Mouse (Mus musculus) embryo, embryonic 9.5 days (tissue): Measurements from ENCODE around the gene Kcnk7.

ENCODE experiments used
- DNase-seq: peaks from one replicate; pipeline ENCODE4 v3.0.0-alpha.2; 2017; ENCODE audit errors: extremely low spot score

The Kcnk7 gene

GRCm38 (mm10) chr19:5690343-5690735, 13.8 kb upstream of the Kcnk7 start:
- DNase-seq, result no peak

- DNase-seq, result no peak
Observed at GRCm38 (mm10) chr19:5691601-5692000, 12.6 kb upstream of the Kcnk7 start.

GRCm38 (mm10) chr19:5692086-5692912, 11.9 kb upstream of the Kcnk7 start:
- no peak for DNase-seq

- no peak for DNase-seq
Observed at GRCm38 (mm10) chr19:5692913-5693396, 11.2 kb upstream of the Kcnk7 start.

- DNase-seq, result no peak
Observed at GRCm38 (mm10) chr19:5693801-5694200, 10.4 kb upstream of the Kcnk7 start.

GRCm38 (mm10) chr19:5695849-5696462, 8.2 kb upstream of the Kcnk7 start:
- DNase-seq, result peak; percentile 66

GRCm38 (mm10) chr19:5704801-5705571, 819 bp downstream of the Kcnk7 start:
- DNase-seq, result no peak

GRCm38 (mm10) chr19:5710068-5710467, 5.9 kb downstream of the Kcnk7 start:
- DNase-seq, result no peak

GRCm38 (mm10) chr19:5710581-5710980, 6.4 kb downstream of the Kcnk7 start:
- no peak for DNase-seq

GRCm38 (mm10) chr19:5711218-5711617, 7.1 kb downstream of the Kcnk7 start:
- no peak for DNase-seq

- no peak for DNase-seq
Observed at GRCm38 (mm10) chr19:5711907-5712460, 7.8 kb downstream of the Kcnk7 start.

GRCm38 (mm10) chr19:5713255-5713654, 9.1 kb downstream of the Kcnk7 start:
- no peak for DNase-seq

- DNase-seq, result no peak
Observed at GRCm38 (mm10) chr19:5713730-5714129, 9.6 kb downstream of the Kcnk7 start.

- peak; percentile 53 for DNase-seq
Observed at GRCm38 (mm10) chr19:5715793-5716688, 11.9 kb downstream of the Kcnk7 start.

GRCm38 (mm10) chr19:5716955-5717354, 12.8 kb downstream of the Kcnk7 start:
- DNase-seq, result no peak

GRCm38 (mm10) chr19:5721233-5721632, 17.1 kb downstream of the Kcnk7 start:
- DNase-seq, result no peak

- no peak for DNase-seq
Observed at GRCm38 (mm10) chr19:5722848-5723425, 18.8 kb downstream of the Kcnk7 start.

- no peak for DNase-seq
Observed at GRCm38 (mm10) chr19:5723934-5724548, 19.9 kb downstream of the Kcnk7 start.

GRCm38 (mm10) chr19:5724549-5724941, 20.4 kb downstream of the Kcnk7 start:
- no peak for DNase-seq

- no peak for DNase-seq
Observed at GRCm38 (mm10) chr19:5725029-5725707, 21.0 kb downstream of the Kcnk7 start.
